Mouse (Mus musculus): ENCODE measurements at regions not wholly inside any gene's neighbourhood (a gene's known extent, or its start where the extent isn't known, plus 50 kb on each side); places are given as distances from the start of the nearest gene placed in this dataset.

- WGBS (ENCODE audit: insufficient replicate concordance) = 73% methylated on average over 4 of the region's 4 CpGs
- H3K9me3 ChIP-seq (replicated peaks; ENCODE audit: control insufficient read depth, low read length) = no peaks in the 10 kb centered on the region
These were observed 56.5 kb upstream of the Pdk3 start for GRCm38 (mm10) chrX:93888480-93888879.

DNA sequence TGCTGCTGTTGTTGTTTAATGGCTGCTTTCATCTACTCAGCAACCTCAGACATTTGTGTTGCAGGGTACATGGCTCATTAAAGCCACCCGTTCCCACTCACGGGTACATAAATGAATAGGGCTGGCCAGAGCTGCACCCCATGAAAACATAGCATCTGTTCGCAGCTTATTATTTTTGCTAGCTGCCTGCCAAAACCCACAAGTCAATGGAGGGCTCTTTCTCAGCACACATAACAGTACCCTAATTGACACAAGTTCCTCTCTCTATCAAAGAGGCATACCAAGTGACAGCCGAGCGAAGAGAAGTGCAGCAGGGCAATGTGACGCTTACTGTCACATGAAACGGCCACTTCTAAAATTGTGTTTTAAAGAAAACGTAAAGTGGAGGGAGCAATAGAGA, 57.0 kb upstream of the Pdk3 start:
- Histone ChIP-seq H3K27ac (ENCODE audit: low read length) (no peak overlapping the region), H3K4me2 (ENCODE audit: low read depth, low read length) (peak overlapping the region; percentile 51), H3K4me1 (ENCODE audit: control insufficient read depth, low read depth, low read length) (no peaks in the 10 kb centered on the region), H3K4me3 (ENCODE audit: low read depth, low read length) (no peak overlapping the region), H3K9ac (ENCODE audit: low read depth, low read length) (no peak overlapping the region), H3K9me3 (replicated peaks; ENCODE audit: control insufficient read depth, low read length) (no peaks in the 10 kb centered on the region), H3K27me3 (ENCODE audit: control insufficient read depth, insufficient read depth, low read depth, low read length) (no peaks in the 10 kb centered on the region), H3K36me3 (ENCODE audit: control insufficient read depth, insufficient read depth) (no peaks in the 10 kb centered on the region)
- ATAC-seq (ENCODE audit: low read depth) = no peak
- 74% methylated on average over 8 of the region's 8 CpGs for WGBS (ENCODE audit: insufficient replicate concordance)

More at GRCm38 (mm10) chrX:93888480-93888879, 56.5 kb upstream of the Pdk3 start:
- H3K4me3 ChIP-seq (ENCODE audit: low read depth, low read length) = no peak overlapping the region
- H3K27ac ChIP-seq (ENCODE audit: low read length) = no peak overlapping the region
- no peaks in the 10 kb centered on the region for H3K4me1 ChIP-seq (ENCODE audit: control insufficient read depth, low read depth, low read length)
- H3K4me2 ChIP-seq (ENCODE audit: low read depth, low read length) = no peak overlapping the region
- ATAC-seq (ENCODE audit: low read depth) = no peak
- H3K36me3 ChIP-seq (ENCODE audit: control insufficient read depth, insufficient read depth) = no peaks in the 10 kb centered on the region
- no peak overlapping the region for H3K9ac ChIP-seq (ENCODE audit: low read depth, low read length)
- H3K27me3 ChIP-seq (ENCODE audit: control insufficient read depth, insufficient read depth, low read depth, low read length) = no peaks in the 10 kb centered on the region

DNA sequence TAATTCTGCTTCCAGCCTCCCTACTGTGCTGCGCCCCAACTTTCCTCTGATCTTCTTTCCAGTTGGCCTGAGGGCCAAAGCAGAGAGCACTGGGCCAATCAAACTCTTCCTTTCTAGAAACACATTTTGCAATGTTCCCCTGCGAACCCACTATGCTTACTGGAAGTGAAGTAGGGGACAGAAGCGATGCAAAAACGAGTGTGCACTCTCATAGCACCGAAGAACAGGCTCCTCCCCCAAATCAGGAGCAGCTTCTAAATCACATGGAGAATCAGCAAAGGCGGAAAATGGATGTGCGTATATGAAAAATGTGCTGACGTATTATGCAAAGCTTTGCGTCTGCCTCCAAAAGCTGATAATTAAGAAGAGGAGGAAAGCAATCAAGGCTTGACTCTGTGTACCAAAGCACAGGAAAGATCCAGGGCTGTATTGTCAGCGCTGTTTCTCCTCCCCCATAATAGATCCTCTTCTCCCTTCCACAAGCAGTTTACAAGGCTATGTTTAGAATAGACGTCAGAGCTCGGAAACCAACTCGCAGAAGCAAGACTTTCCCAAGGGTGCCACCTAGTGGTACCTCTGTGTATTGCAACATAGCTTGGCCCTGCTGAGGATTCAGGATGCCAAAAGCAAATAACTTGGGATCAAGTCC, 57.5 kb upstream of the Pdk3 start:
- Histone ChIP-seq H3K27ac (ENCODE audit: low read length) (no peak overlapping the region), H3K4me1 (ENCODE audit: control insufficient read depth, low read depth, low read length) (no peaks in the 10 kb centered on the region), H3K4me3 (ENCODE audit: low read depth, low read length) (peak overlapping the region; percentile 34), H3K4me2 (ENCODE audit: low read depth, low read length) (peak overlapping the region; percentile 51), H3K27me3 (ENCODE audit: control insufficient read depth, insufficient read depth, low read depth, low read length) (no peaks in the 10 kb centered on the region), H3K9ac (ENCODE audit: low read depth, low read length) (no peak overlapping the region), H3K9me3 (replicated peaks; ENCODE audit: control insufficient read depth, low read length) (no peaks in the 10 kb centered on the region), H3K36me3 (ENCODE audit: control insufficient read depth, insufficient read depth) (no peaks in the 10 kb centered on the region)
- WGBS (ENCODE audit: insufficient replicate concordance) = 37% methylated on average over 13 of the region's 13 CpGs
- no peak for ATAC-seq (ENCODE audit: low read depth)

GRCm38 (mm10) chrX:93896838-93897820, 65.1 kb upstream of the Pdk3 start:
- no peak overlapping the region for H3K9ac ChIP-seq (ENCODE audit: low read depth, low read length)
- H3K9me3 ChIP-seq (replicated peaks; ENCODE audit: control insufficient read depth, low read length) = no peaks in the 10 kb centered on the region
- peak overlapping the region; percentile 55 for H3K27ac ChIP-seq (ENCODE audit: low read length)
- H3K27me3 ChIP-seq (ENCODE audit: control insufficient read depth, insufficient read depth, low read depth, low read length) = no peaks in the 10 kb centered on the region; the same call in 1 of the 2 replicates
- H3K4me3 ChIP-seq (ENCODE audit: low read depth, low read length) = no peak overlapping the region
- 0 out of 2 replicates have a peak overlapping the region, but pooled peaks have one; percentile 7 for H3K4me2 ChIP-seq (ENCODE audit: low read depth, low read length)
- peak; percentile 90 for ATAC-seq (ENCODE audit: low read depth)
- no peaks in the 10 kb centered on the region for H3K36me3 ChIP-seq (ENCODE audit: control insufficient read depth, insufficient read depth)
- 31% methylated on average over 5 of the region's 5 CpGs for WGBS (ENCODE audit: insufficient replicate concordance)
- H3K4me1 ChIP-seq (ENCODE audit: control insufficient read depth, low read depth, low read length) = peaks cover 11% of the 10 kb centered on the region

- no peaks in the 10 kb centered on the region for H3K27me3 ChIP-seq (ENCODE audit: control insufficient read depth, insufficient read depth, low read depth, low read length)
- no peak overlapping the region for H3K9ac ChIP-seq (ENCODE audit: low read depth, low read length)
- no peak overlapping the region for H3K27ac ChIP-seq (ENCODE audit: low read length)
- H3K36me3 ChIP-seq (ENCODE audit: control insufficient read depth, insufficient read depth) = no peaks in the 10 kb centered on the region
- H3K4me2 ChIP-seq (ENCODE audit: low read depth, low read length) = no peak overlapping the region
- peak; percentile 54; the same call in 1 of the 2 replicates for ATAC-seq (ENCODE audit: low read depth)
- peaks cover 2% of the 10 kb centered on the region; the same call in 1 of the 2 replicates for H3K4me1 ChIP-seq (ENCODE audit: control insufficient read depth, low read depth, low read length)
- no peaks in the 10 kb centered on the region for H3K9me3 ChIP-seq (replicated peaks; ENCODE audit: control insufficient read depth, low read length)
- no peak overlapping the region for H3K4me3 ChIP-seq (ENCODE audit: low read depth, low read length)
These were observed 65.2 kb upstream of the AU015836 start for GRCm38 (mm10) chrX:93903209-93903608.

- Histone ChIP-seq H3K4me1 (ENCODE audit: control insufficient read depth, low read depth, low read length) (peaks cover 1% of the 10 kb centered on the region; the same call in 1 of the 2 replicates), H3K36me3 (ENCODE audit: control insufficient read depth, insufficient read depth) (no peaks in the 10 kb centered on the region), H3K9ac (ENCODE audit: low read depth, low read length) (no peak overlapping the region), H3K27ac (ENCODE audit: low read length) (no peak overlapping the region), H3K4me2 (ENCODE audit: low read depth, low read length) (no peak overlapping the region), H3K9me3 (replicated peaks; ENCODE audit: control insufficient read depth, low read length) (no peaks in the 10 kb centered on the region), H3K4me3 (ENCODE audit: low read depth, low read length) (no peak overlapping the region), H3K27me3 (ENCODE audit: control insufficient read depth, insufficient read depth, low read depth, low read length) (no peaks in the 10 kb centered on the region)
- WGBS (ENCODE audit: insufficient replicate concordance) = 36% methylated on average over 5 of the region's 5 CpGs
- ATAC-seq (ENCODE audit: low read depth) = no peak
These were observed 62.9 kb upstream of the AU015836 start for GRCm38 (mm10) chrX:93905531-93905930.

DNA sequence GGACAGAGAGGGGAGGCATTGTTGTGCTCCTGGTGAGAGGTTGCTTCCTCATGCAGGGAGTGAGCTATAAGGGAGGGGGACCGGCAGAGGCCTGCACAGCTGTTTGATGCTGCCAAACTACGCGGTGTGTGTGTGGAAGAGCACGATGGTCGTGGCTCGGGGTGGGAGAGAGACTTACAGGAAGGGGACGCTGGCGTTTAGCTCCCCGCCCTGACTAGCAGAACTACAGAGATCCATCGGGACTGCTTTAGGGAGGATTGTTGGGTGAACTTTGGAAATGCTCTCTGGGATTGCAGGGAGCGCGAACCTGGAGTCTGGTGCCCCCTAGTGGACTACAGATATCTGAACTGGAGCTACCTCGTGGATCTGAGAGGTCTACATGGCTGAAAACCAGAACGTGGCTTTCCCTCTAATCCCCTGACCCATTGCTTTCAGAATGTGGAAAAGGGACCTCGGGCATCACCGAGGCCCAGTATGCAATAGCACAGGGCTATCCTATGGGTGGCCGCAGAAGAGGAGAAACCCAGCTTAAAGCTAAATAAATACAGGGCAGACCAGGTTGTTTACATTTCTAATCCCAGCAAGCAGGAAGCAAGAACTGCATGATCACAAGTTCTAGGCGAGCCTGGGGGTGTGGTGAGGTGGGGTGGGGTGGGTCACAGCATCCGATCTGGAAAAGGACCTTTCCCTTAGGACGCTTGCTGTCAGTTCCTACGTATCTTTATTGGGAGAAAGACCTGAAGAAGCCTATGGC, 57.2 kb upstream of the AU015836 start:
- 28% methylated on average over 21 of the region's 21 CpGs for WGBS (ENCODE audit: insufficient replicate concordance)
- peak; percentile 65; the same call in 1 of the 2 replicates for ATAC-seq (ENCODE audit: low read depth)
- no peak overlapping the region for H3K27ac ChIP-seq (ENCODE audit: low read length)
- H3K27me3 ChIP-seq (ENCODE audit: control insufficient read depth, insufficient read depth, low read depth, low read length) = no peaks in the 10 kb centered on the region
- peak overlapping the region; percentile 43 for H3K4me2 ChIP-seq (ENCODE audit: low read depth, low read length)
- H3K9ac ChIP-seq (ENCODE audit: low read depth, low read length) = no peak overlapping the region
- no peaks in the 10 kb centered on the region for H3K9me3 ChIP-seq (replicated peaks; ENCODE audit: control insufficient read depth, low read length)
- no peaks in the 10 kb centered on the region for H3K36me3 ChIP-seq (ENCODE audit: control insufficient read depth, insufficient read depth)
- peak overlapping the region; percentile 22 for H3K4me3 ChIP-seq (ENCODE audit: low read depth, low read length)
- H3K4me1 ChIP-seq (ENCODE audit: control insufficient read depth, low read depth, low read length) = no peaks in the 10 kb centered on the region; the same call in none of the 2 replicates

DNA sequence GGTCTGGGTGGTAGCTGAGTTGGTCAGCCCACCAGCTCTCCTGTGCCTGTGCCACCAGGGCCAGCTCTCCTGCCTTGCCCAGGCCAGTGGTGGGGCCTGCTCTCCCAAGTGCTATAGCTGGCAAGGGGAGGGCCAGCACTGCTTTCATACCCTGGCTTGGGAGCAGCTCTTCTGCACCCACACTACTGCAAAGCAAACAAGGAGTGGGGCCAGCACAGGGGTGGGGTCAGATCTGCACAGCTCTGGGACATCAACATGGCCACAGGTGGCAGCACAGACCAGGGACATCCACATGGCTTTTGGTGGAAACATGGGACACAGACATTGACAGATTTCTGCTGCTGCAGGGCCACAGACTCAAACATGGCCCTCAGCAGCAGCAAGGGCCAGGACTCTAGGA, 52.9 kb upstream of the AU015836 start:
- H3K4me2 ChIP-seq (ENCODE audit: low read depth, low read length) = no peak overlapping the region
- no peak overlapping the region for H3K4me3 ChIP-seq (ENCODE audit: low read depth, low read length)
- H3K4me1 ChIP-seq (ENCODE audit: control insufficient read depth, low read depth, low read length) = no peaks in the 10 kb centered on the region; the same call in none of the 2 replicates
- H3K9me3 ChIP-seq (replicated peaks; ENCODE audit: control insufficient read depth, low read length) = no peaks in the 10 kb centered on the region
- ATAC-seq (ENCODE audit: low read depth) = peak; percentile 41; the same call in 1 of the 2 replicates
- H3K27me3 ChIP-seq (ENCODE audit: control insufficient read depth, insufficient read depth, low read depth, low read length) = no peaks in the 10 kb centered on the region; the same call in 1 of the 2 replicates
- H3K27ac ChIP-seq (ENCODE audit: low read length) = no peak overlapping the region
- no peaks in the 10 kb centered on the region for H3K36me3 ChIP-seq (ENCODE audit: control insufficient read depth, insufficient read depth)
- H3K9ac ChIP-seq (ENCODE audit: low read depth, low read length) = no peak overlapping the region

Measured in liver, embryonic 16.5 days (tissue).